Mouse (Mus musculus): Measurements from ENCODE around the gene Cgnl1. TPM values are rescaled to one million over a fixed set of nuclear protein-coding genes. Genes with fewer than 3 reads are reported as not detected.

The Cgnl1 gene
- total RNA-seq, 2 experiments from 2014 or later, result 42.8 to 44.9 TPM

DNA sequence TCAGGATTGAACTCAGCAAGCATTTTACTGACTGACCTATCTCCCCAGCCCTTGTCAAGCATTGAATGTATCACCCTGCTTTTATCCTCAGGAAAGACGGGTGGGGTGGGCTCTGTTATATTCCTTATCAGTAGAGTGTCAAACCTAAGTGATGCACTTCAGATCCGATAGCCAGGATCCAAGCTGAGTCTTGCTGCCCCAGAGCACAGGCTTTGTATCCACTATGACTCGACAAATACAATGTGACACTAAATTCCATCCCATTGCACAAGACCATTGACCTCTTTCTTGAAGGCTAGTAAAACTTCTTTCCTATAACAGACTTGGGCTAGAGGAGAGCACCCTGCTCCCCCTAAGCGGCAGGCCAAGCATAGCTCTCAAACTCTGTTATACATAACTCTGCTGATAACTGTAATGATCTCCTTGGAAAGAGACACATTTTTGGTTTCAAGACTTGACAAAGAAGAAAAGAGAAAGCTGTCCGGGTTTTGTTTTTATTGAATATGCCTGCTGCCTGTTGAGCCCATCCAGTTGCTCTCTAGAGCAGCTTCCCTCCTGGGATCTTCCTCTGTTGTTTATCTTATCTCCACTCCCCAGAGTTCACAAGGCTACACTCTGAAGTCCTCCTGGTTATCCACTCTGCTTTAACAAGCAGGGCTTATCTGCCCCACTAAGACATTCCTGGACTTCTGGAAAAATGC is 94.3 kb downstream of the Cgnl1 start:
- intact Hi-C loops (cut with DNase I), result no loop called here
- DNase-seq, result peak in 1 of 2 experiments; percentile 30

DNA sequence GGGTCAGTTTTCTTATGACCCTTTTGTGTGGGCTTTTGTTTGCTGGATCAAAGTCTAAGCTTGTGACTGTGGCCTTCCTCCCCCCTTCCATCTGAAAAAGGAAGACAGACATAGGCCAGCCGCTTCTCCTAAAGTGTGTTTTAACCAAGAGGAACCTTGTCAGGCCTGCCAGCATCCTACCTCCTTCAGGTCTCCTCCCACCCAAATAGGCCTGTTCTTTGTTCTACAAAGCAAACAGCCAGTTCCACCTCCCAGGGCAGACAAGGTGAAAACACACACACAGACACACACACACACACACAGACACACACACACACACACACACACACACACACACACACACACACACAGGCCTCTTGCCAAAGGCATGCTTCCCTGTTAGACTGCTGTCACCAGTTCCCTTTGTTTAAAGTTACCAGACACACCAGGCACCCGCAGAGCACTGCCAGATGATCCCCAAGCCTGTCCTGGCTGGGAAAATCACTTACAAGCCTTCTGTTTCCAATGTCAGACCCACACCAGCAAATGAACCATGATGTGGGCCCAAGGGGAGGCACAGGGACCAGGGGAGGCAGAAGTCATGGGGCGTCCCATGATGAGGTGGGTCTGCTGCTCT is 95.5 kb downstream of the Cgnl1 start:
- DNase-seq, result no peak
- intact Hi-C loops (cut with DNase I), result no loop called here

DNA sequence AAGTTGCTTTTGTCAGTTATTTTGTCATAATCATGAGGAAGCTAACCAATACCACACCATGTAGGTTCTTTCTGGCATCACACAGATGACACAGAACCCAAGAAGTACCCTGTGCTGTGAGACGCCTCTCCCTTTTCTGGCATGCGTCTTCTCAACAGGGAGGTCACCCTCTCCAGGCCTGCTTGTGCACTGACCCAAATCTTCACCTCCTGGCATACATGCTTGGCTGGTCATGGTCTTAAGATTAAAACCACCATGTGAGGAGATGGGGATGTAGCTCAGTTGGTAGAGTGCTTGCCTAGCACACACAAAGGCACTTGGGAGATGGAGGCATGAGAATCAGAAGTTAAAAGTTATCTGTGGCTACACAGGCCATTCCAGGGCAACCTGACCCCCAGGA is 96.2 kb downstream of the Cgnl1 start:
- intact Hi-C loops (cut with DNase I), result no loop called here
- DNase-seq, result no peak

DNA sequence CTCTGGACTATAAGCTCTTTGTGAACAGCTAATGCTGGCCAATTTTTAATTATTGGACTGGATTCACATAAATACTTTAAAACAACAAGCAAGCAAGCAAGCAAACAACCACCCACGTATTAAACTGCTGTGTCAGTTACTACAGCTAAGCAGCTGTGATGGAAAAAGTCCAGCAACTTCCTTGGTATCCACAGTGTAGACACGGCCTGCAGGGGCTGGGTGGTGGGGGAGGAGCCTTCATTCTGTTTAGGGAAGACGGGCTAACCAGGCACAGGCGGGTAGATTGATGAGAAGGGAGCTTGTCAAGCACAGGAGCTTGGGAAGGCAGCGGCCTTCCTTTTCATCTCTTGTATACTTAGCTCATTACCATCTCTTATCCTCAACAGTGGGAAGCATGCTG is 96.9 kb downstream of the Cgnl1 start:
- intact Hi-C loops (cut with DNase I), result no loop called here
- DNase-seq, result no peak

DNA sequence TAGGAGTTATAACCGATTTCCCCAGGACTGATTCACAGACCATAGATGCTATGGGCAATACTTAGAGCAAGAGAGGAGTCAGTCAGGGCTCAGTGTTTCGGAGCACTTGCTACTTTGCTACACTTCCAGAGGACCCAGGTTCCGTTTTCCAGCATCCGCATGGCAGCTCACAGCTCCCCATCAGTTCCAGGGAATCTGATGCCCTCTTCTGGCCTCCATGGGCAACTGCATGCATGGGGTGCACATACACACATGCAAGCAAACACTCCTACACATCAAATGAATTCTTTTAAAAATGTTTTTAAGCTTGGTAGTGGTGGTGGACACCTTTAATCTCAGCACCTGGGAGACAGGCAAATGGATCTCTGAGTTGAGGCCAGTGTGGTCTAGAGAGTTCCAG is 98.9 kb downstream of the Cgnl1 start:
- DNase-seq, result no peak
- intact Hi-C loops (cut with DNase I), result no loop called here

DNA sequence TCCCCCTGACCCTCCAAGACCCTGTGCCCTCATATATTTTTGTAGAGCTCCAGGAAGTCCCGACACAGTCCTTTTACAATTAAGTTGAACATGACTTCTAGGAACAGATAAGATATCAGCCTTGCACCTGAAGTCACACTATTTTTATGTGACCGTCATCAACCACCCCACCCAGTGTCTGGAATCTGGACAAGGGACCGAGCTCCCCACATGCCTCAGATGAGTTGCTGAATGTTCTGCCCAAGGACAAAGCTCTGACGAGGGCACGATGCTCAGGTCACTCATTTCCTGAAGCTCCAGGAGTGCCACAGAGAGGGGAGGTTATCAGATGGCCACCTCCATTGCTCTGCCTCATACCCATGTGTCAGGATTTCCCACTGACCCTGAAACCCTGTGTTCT is 100.7 kb downstream of the Cgnl1 start:
- intact Hi-C loops (cut with DNase I), result no loop called here
- DNase-seq, result no peak

DNA sequence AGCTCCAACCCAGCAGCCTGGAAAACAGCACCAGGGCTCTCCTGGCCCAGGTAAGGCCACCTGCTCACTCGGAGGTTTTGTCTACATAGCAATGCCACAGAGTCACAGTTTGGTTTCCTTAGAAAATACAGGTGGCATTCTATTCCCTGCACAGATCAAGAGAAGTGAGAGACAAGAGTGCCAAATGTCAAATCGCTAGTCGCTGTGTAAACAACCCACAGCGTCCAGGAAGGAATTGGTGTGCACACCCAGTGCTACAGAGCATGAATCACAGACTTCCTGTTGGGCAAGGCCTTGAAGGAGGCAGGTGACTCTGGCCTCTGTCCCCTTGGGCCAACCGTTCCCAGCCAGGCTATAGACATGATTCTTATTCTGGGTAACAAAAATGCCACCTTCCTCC is 103.8 kb downstream of the Cgnl1 start:
- intact Hi-C loops (cut with DNase I), result no loop called here

DNA sequence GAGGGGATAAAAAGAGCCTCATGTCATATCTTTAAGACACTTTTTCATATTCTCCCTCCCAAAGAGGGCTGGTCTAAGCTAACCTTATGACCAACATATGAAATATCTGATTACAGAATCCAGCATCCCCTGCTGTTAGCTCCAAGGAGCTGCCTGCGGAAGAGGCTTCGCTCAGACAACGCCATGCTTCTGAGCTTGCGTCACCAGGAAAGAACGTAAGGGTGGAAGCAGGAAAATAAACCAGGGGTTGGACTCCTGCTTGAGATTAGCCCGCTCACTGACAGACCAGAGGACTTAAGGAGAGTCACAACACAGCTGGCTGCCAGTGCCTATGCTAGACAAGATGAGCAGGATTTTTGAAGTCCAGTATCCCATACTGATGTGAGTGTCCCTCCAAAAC is 105.0 kb downstream of the Cgnl1 start:
- intact Hi-C loops (cut with DNase I), result no loop called here
- peak; percentile 50 to 56 for DNase-seq

More for the DNA sequence above, 103.8 kb downstream of the Cgnl1 start:
- DNase-seq, result peak; percentile 53 to 58

DNA sequence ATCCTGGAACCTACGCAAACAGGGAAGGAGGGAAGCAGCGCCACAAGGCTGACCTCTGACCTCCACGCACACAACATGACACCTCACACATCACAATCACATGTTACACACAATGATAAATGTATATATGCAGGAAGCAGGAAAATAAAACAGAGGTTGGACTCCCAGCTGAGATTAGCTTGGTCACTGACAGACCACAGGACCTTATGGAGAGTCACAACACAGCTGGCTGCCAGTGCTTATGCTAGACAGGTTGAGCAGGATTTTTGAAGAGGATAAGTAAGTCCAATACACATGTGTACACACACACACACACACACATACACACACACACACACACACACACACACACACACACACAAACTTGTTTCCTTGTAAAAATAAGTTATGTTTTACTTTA is 105.9 kb downstream of the Cgnl1 start:
- intact Hi-C loops (cut with DNase I), result no loop called here
- no peak for DNase-seq

DNA sequence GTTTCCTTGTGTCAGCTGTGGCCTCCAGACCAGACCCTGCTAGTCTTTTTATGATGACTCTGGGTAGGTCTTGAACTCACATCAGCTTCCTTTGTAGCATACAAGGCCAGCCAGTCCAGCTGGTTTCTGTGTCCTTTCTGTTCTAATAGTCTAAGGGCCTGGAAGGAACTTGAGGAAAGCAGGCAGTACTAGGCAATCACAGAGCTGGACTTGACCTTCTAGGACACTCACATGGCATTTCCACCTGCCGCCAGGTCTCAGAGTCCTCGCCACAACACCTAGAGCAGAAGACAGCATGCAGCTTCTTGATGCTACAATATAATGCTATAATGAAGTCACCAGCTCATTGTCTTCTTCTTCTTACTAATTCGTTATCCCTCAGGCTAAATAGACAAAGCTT is 106.5 kb downstream of the Cgnl1 start:
- DNase-seq, result no peak
- intact Hi-C loops (cut with DNase I), result loop anchor here (5.0 kb wide), 1 partner anchor 37 kb away; no protein-coding TSS in a partner anchor

DNA sequence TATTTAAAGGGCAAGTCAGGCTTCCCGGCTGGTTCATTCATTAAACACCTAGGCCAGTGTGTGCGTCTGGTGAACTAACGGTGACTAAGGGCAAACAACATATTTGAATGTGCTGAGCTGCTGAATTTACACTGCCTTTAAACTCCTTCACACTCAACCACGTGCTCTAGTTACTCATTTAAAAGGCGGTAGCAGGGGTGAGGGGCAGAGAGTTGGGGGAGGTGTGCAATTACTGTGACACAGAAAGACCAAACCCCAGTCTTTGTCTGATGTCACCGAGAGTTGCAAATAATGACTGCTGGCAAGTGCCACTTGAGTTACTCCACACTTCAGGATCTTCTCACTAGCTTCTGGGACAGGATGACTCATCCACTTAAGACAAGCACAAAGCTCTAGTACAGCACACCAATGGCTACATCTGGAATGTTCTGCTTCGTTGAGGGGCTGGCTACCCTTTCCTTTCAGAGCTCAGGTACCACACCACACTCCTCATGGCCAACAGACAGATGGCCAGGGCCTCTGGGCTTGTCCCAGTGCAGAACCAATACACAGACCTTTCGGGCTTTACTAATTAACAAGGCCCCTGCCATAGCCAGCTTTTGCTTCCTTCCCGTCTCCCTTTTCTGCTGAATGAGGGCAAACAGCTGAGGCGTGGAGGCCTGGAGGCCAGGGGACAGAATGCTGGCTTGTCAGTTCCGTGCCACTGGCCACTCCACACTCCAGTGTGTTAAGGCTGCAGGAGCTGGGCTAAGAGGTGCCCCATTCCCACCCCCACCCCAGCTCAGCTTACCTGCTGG is 107.8 kb downstream of the Cgnl1 start:
- DNase-seq, result peak; percentile 43 to 49
- intact Hi-C loops (cut with DNase I), result loop anchor here (5.0 kb wide), 1 partner anchor 39 kb away; no protein-coding TSS in a partner anchor

DNA sequence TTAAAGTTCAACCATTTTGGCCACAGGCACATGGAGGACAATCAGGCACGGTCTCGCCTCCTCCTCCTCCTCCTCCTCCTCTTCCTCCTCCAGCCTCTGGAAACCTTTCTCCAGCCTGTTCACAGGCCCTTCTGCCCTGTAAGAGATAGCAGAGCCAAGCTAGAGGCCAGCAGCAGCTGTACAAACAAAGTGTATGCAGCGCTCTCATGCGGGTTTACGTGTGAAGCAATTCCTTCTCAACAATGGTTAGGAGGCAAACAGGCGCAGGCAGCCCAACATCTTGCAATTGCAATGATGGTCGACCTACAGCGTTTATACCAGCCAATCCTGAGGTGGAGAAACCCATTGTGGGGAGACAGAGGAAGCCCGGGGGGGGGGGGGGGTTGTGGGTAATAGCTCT is 110.9 kb downstream of the Cgnl1 start:
- intact Hi-C loops (cut with DNase I), result loop anchor here (5.0 kb wide), 1 partner anchor 42 kb away; no protein-coding TSS in a partner anchor
- peak in 1 of 2 experiments; percentile 37 for DNase-seq

DNA sequence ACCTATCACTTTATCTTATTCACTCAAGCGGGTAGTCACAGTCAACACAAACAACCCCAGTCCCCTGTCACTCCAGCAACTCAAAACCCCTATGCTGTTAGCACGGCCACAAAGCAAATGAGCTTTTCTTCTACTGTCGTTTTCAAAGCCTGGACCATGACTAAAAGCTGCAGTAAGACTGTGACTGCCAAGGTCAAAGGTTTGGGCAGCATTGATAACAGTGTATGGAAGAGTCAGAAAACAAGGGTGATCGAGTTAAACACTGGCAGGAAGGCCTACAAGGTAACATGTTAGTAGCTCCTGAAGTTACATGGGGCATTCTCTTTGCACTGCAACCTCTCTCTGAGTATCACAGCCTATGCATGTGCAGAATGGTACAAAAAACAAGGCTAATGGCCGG is 111.7 kb downstream of the Cgnl1 start:
- no peak for DNase-seq
- intact Hi-C loops (cut with DNase I), result loop anchor here (5.0 kb wide), 1 partner anchor 43 kb away; no protein-coding TSS in a partner anchor

DNA sequence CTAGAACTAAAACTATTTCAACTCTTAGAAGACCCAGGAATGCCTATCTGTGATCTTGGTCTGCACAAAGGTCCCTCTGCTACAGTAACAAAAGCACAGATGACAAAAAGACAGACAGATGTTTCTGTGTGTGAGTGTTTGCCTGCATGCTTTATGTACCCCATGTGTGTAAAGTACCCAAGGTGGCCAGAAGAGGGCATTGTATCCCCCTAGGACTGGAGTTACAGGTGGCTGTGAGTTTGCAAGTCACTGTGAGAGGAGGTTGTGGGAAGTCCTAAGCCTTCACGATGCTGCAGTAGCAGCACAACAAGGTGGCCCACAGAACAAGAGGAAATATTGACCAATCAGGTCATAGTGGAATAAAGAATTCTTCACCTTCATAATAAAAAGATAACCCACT is 114.2 kb downstream of the Cgnl1 start:
- intact Hi-C loops (cut with DNase I), result no loop called here
- DNase-seq, result no peak

DNA sequence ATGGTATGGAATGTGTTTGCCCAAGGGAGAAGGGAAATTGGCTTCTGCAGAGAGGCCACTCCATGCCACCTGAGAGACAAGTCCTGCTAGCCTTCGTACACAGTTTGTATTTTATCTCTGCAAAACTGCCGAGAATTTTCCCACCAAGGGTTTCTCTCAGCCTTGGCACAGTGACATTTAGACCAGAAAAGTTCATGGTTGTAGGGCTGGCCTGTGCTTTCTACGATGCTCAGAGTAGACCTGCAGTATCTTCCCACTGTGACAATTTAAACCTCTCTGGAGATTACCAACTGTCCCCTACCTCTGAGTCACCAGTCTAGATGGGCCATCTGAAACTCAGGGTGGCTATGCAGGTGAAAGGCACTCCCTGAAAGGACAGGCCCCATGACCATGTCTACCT is 116.5 kb downstream of the Cgnl1 start:
- DNase-seq, result no peak
- intact Hi-C loops (cut with DNase I), result no loop called here

DNA sequence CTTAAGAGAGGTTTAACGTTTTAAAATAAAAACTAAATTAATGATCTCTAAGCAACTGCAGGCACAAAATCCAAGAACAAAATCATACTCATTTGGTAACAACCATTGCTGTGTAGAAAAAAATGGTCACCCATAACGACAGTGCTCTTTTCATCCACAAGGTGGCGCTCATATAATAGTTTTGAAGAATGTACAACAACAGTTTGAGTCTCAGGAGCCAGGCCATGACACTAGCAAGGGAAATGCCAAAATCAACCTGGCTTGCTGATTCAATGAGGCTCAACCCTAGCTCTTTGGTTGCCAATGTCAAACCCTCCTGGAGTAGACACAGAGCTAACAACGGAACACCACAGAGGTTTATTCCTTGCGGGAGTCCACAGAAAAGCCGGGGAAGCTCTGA is 125.3 kb downstream of the Cgnl1 start:
- DNase-seq, result peak; percentile 86 to 93
- intact Hi-C loops (cut with DNase I), result loop anchor here (1.0 to 5.0 kb wide), 3 partner anchors 126 to 546 kb away; no protein-coding TSS in a partner anchor

DNA sequence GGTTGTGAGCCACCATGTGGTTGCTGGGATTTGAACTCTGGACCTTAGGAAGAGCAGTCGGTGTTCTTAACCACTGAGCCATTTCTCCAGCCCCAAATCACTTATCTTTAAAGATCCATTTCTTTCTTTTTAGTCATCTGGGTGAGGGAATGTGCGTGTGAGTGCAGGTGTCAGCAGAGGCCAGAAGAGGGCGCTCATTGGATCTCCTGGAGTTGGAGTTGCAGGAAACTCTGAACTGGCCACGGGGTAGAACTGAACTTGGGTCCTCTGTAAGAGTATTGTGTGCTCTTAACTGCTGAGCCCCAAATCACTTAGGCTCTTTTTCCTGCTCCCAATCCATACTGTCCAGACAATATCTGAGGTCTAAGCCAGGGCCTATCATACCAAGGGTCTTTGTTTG is 127.8 kb downstream of the Cgnl1 start:
- no peak for DNase-seq
- intact Hi-C loops (cut with DNase I), result no loop called here

DNA sequence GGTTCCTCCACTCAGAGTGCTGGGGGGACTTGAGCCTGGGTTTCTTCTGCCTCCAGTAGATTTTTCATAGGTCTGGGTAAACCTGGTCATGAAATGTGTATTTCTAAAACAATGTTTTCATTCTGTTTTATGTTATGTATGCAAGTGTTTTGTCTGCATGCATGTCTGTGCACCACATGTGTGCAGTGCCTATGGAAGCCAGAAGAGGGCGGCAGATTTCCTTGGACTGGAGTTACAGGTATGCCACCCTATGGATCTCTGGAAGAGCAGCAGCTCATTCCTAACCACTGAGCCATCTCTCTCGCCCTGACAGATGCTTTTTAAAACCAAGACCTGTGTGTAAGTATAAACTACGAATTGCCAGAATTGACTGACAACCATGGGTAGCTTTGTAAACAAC is 129.1 kb downstream of the Cgnl1 start:
- no peak for DNase-seq
- intact Hi-C loops (cut with DNase I), result no loop called here

DNA sequence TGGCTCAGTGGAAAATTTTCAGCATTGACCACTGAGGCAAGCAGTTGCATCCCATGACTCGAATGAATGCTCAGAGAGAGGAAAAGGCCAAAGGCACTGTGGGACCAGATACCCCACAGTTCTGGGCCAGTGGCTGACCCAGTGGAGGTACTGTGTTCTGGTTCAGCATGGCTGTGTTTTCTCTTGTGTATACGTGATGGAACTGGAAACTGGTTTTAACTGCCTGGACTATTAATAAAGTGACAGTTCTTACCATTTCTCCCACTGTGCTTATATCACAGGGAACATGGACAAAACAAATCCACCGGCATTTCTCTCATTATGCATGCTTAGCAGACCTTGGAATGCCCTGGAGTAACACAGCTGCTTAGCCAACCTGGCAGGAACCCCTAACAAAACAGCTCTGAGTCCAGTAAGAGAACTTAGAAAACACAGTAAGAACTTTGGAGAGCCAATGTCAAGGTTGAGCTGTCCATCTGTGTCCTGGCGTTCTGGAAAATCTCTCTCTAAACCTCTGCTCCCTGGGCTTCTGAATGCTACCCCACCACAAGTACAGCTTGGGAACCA is 131.0 kb downstream of the Cgnl1 start:
- intact Hi-C loops (cut with DNase I), result no loop called here
- no peak for DNase-seq

DNA sequence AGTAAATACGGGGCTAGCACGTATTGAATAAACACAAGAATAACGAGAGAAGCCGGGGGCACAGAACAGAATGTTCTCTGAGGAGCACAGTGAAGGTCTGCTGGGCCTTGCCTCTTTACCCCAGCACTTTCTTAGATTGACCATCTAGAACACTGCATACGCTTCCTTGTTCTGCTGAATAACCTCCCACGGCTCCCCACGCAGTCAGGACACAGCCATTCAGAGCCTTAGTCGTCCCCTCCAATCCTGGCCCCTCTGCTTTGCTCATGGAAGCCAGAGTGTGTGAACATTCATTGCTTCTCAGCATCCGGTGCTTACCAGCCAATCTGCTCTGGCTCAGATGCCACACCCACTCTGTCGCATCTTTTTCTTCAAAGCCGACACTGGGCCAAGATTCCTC is 133.2 kb downstream of the Cgnl1 start:
- no peak for DNase-seq
- intact Hi-C loops (cut with DNase I), result loop anchor here (5.0 kb wide), 1 partner anchor 759 kb away; no protein-coding TSS in a partner anchor

DNA sequence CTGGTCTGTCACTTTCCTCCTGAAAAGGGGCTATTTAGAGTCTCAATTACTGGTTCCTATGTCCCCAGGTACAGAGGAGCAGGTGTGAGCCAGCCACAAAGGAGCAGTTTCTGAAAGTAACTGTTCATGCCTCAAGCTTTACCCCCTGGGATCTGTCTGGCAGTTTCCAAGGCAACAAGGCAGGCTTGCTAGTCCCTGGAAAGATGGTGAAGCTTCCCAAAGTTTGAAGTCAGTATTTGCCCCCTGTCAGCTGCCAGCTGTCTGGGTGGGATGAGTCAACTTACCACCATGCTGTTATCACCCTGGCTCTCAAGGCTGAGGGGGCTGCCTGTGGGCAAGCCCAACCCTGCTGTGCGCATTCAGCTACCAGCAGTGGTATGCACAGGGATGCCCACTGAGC is 134.5 kb downstream of the Cgnl1 start:
- intact Hi-C loops (cut with DNase I), result loop anchor here (5.0 kb wide), 1 partner anchor 760 kb away; no protein-coding TSS in a partner anchor
- DNase-seq, result no peak

Measured in heart, postnatal 10 days (tissue).